Mouse (Mus musculus) hindbrain, embryonic 15.5 days (tissue): ENCODE results near the gene Olfr777. TPM values are rescaled to one million over a fixed set of nuclear protein-coding genes. Genes with fewer than 3 reads are reported as not detected.
"Not testable (repeated sequence)": the region's sequence is repeated elsewhere in the genome, so short reads cannot be mapped to it uniquely, and the experiment has no call there.

Experiments
- ATAC-seq: fragments of 200-750 bp; cut with Nextera tagmentation; 2 replicates; pipeline ENCODE4 v1.8.0; 2017; ENCODE audit warnings: low read depth, moderate number of reproducible peaks, moderate TSS enrichment; ENCODE audit not compliant: low FRiP score
- H3K27ac ChIP-seq: fragments of 300-500 bp; sonication (generic); replicated peaks from 2 replicates; pipeline ENCODE4 v1.5.1; 2015; ENCODE audit warnings: mild to moderate bottlenecking, inconsistent platforms
- H3K27me3 ChIP-seq: fragments of 300-500 bp; sonication (generic); 2 replicates; pipeline ENCODE4 v1.6.1; 2015; ENCODE audit warnings: control low read depth, inconsistent platforms
- H3K36me3 ChIP-seq: fragments of 300-500 bp; sonication (generic); 2 replicates; pipeline ENCODE4 v1.6.1; 2015; ENCODE audit warnings: control low read depth, inconsistent platforms
- H3K4me1 ChIP-seq: fragments of 300-500 bp; sonication (generic); replicated peaks from 2 replicates; pipeline ENCODE4 v1.6.1; 2015; ENCODE audit warnings: control low read depth, inconsistent platforms
- H3K4me2 ChIP-seq: fragments of 300-500 bp; sonication (generic); 2 replicates; pipeline ENCODE4 v1.6.1; 2015; ENCODE audit warnings: moderate library complexity, mild to moderate bottlenecking, inconsistent platforms
- H3K4me3 ChIP-seq: fragments of 300-500 bp; sonication (generic); 2 replicates; pipeline ENCODE4 v1.5.1; 2015; ENCODE audit warnings: mild to moderate bottlenecking, inconsistent platforms
- H3K9ac ChIP-seq: fragments of 300-500 bp; sonication (generic); 2 replicates; pipeline ENCODE4 v1.6.1; 2015; ENCODE audit warnings: inconsistent platforms
- H3K9me3 ChIP-seq: fragments of 300-500 bp; sonication (generic); 2 replicates; pipeline ENCODE4 v1.6.1; 2016; ENCODE audit warnings: control low read depth, inconsistent platforms
- WGBS: fragments of 180-500 bp; shearing (Covaris S2); methylation state at CpG from one replicate; pipeline ENCODE4 v1.1.7; 2015; 5-methylcytosine and 5-hydroxymethylcytosine counted together
- polyA plus RNA-seq: library from polyadenylated mRNA; unstranded; fragments of >200 nt; fragmentation: Nextera tagmentation; extraction: Ambion mirVana; gene quantifications from 2 replicates; pipeline ENCODE4 v1.2.1, GENCODE M21; 2015

Olfr777 gene
- not detected in 2 replicates for polyA plus RNA-seq

DNA sequence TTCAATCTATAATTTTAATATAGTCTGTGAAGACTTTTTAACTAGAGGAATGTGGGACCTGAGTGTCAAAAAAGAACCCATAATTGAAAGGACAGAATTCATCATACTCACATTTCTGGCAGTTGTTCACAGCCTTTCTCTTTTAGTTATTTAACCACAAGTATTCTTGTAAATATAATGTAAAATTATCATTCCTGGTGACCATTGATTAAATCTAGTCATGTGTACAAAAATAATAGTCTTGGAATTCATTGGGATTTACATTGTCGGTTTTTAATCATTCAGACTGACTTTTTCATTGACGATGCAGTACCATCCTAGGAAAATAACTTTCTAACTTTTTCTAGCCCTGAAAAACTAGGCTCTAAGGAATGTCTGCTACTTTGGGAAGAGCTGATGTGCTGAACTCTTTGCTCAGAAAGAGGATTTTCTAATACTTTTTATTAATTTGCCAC, at the start of gene Olfr777:
TSS of gene Olfr777 (minus strand) at position 405 of the 455 bp plus-strand sequence.
- H3K27ac ChIP-seq = no peak within 1 kb of the TSS
- H3K4me3 ChIP-seq = no peak within 1 kb of the TSS
- H3K27me3 ChIP-seq = no peaks in the 10 kb centered on the region
- no peaks in the 10 kb centered on the region for H3K9me3 ChIP-seq
- WGBS = 98% methylated on average over 2 of the region's 2 CpGs
- H3K36me3 ChIP-seq = no peaks in the 10 kb centered on the region
- H3K4me1 ChIP-seq = no peaks in the 10 kb centered on the region
- no peak within 1 kb of the TSS for H3K4me2 ChIP-seq
- H3K9ac ChIP-seq = no peak within 1 kb of the TSS
- no peak for ATAC-seq

DNA sequence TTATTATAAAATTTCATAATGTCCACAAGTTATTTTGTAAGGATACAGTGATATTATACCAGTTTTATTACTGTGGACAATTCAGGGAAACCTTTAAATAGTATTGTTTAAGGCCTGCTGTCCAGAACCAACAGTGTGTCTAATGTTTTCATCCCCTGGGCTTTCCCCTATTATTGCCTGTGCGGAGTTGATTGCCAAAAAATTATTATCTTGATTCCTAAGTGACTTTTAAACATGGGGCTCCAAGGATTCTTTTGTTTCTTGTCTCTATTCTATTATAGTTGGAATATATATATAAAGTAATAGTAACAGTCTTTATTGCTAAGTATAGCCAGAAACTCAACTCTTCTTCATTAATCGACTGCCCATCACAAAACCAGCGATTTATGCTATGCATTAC, 46.5 kb upstream of the Olfr777 start, which contains the start of gene Olfr780:
TSS of gene Olfr780 (plus strand) at position 301 of the 400 bp plus-strand sequence.
- WGBS = 89% methylated on average over 3 of the region's 3 CpGs
- Histone ChIP-seq H3K4me1 (no peaks in the 10 kb centered on the region), H3K4me3 (no peak within 1 kb of the TSS), H3K27ac (no peak within 1 kb of the TSS), H3K36me3 (no peaks in the 10 kb centered on the region), H3K27me3 (no peaks in the 10 kb centered on the region), H3K9ac (no peak within 1 kb of the TSS), H3K9me3 (no peaks in the 10 kb centered on the region), H3K4me2 (no peak within 1 kb of the TSS)
- no peak for ATAC-seq

- H3K4me2 ChIP-seq, H3K4me1 ChIP-seq, H3K9ac ChIP-seq, H3K9me3 ChIP-seq, ATAC-seq, H3K4me3 ChIP-seq, H3K27me3 ChIP-seq, H3K36me3 ChIP-seq, H3K27ac ChIP-seq: not testable (repeated sequence)
- 100% methylated on average over 1 of the region's 1 CpGs for WGBS
Observed at GRCm38 (mm10) chr10:129313521-129313920, 42.2 kb upstream of the Olfr777 start.

GRCm38 (mm10) chr10:129312973-129313372, 41.7 kb upstream of the Olfr777 start:
- H3K4me3 ChIP-seq, ATAC-seq, H3K27me3 ChIP-seq, H3K4me2 ChIP-seq, H3K27ac ChIP-seq, H3K36me3 ChIP-seq, H3K9ac ChIP-seq, H3K9me3 ChIP-seq, H3K4me1 ChIP-seq: not testable (repeated sequence)
- 75% methylated on average over 1 of the region's 1 CpGs for WGBS

DNA sequence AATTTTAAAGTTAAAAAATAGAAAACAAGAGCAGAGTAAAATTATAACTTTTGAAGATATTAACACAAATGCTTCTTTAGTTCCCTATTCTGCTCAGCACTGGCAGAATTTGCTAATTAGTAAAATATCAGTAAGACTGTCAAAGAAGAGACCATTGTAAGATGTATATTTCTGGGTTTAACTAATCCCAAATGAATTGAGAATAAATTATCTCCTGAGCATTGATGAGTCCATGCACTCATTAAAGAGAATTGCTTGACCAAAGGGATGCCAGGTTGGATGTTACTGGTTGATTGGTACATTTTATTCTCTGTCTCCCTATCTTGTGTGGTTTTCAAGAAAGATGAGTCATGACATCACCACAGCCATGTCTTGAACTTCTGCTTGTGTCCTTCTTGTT, 12.5 kb downstream of the Olfr777 start, which contains the start of gene Olfr776:
TSS of gene Olfr776 (plus strand) at position 301 of the 400 bp plus-strand sequence.
- Histone ChIP-seq H3K27ac (no peak within 1 kb of the TSS), H3K4me1 (no peaks in the 10 kb centered on the region), H3K9ac (no peak within 1 kb of the TSS), H3K36me3 (no peaks in the 10 kb centered on the region), H3K4me2 (no peak within 1 kb of the TSS), H3K27me3 (no peaks in the 10 kb centered on the region), H3K4me3 (no peak within 1 kb of the TSS), H3K9me3 (no peaks in the 10 kb centered on the region)
- ATAC-seq = no peak

DNA sequence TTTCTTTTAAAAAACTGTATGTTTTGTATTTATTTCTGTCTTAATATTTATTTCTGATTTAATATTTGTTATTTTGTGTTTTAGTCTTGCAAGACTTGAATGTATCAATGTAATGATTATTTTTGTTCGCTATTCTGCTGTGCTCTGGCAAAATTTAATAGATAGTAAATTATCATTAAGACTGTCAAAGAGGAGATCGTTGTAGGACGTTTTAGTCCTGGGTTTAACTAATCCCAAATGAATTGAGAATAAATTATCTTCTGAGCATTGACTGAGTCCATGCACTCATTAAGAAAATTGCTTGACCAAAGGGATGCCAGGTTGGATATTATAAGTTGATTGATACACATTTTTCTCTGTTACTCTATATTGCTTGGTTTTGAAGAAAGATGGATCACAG, 23.2 kb downstream of the Olfr777 start, which contains the start of gene Olfr775:
TSS of gene Olfr775 (plus strand) at position 301 of the 400 bp plus-strand sequence.
- H3K4me1 ChIP-seq = no peaks in the 10 kb centered on the region
- no peak within 1 kb of the TSS for H3K27ac ChIP-seq
- no peaks in the 10 kb centered on the region for H3K27me3 ChIP-seq
- no peaks in the 10 kb centered on the region for H3K9me3 ChIP-seq
- H3K4me2 ChIP-seq = no peak within 1 kb of the TSS
- H3K4me3 ChIP-seq = no peak within 1 kb of the TSS
- H3K9ac ChIP-seq = no peak within 1 kb of the TSS
- ATAC-seq = no peak
- 63% methylated on average over 3 of the region's 3 CpGs for WGBS
- H3K36me3 ChIP-seq = no peaks in the 10 kb centered on the region

DNA sequence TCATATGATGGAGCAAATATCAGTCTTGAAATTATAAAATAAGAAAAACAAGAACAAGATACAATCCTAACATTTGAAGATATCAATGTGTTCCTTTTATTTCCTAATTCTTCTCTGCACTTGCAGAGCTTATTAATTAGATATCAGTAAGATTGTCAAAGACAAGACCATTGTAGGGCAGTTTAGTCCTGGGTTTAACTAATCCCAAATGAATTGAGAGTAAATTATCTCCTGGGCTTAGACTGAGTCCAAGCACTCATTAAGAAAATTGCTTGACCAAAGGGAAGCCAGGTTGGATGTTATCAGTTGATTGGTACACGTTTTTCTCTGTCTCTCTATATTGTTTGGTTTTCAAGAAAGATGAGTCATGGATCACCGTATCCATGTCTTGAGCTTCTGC, 35.4 kb downstream of the Olfr777 start, which contains the start of gene Olfr774:
TSS of gene Olfr774 (plus strand) at position 301 of the 400 bp plus-strand sequence.
- Histone ChIP-seq H3K36me3 (no peaks in the 10 kb centered on the region), H3K4me1 (no peaks in the 10 kb centered on the region), H3K27ac (no peak within 1 kb of the TSS), H3K9me3 (no peaks in the 10 kb centered on the region), H3K9ac (no peak within 1 kb of the TSS), H3K4me3 (no peak within 1 kb of the TSS), H3K27me3 (no peaks in the 10 kb centered on the region), H3K4me2 (no peak within 1 kb of the TSS)
- WGBS = 81% methylated on average over 2 of the region's 2 CpGs
- no peak for ATAC-seq

DNA sequence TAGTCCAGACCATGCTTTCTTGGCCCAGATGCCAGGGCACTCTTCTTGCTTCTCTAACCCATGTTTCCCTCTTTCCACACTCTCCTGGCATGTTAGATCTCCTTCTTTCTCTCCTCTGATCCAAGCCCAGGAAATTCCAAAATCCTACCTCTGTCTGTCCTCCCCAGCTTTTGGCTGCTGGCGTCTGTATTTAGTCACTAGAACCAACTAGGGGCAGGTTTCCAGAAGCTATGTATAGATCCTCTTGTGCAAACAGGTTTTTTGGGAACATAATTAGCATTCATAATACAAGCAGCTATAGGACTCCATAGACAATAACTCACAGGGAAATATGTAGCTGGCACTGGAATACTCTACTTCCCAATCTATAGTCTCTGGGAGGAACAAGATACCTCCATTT, 40.5 kb downstream of the Olfr777 start:
- H3K27ac ChIP-seq = no peak overlapping the region
- no peak overlapping the region for H3K9ac ChIP-seq
- no peak for ATAC-seq
- H3K27me3 ChIP-seq = no peaks in the 10 kb centered on the region
- H3K4me1 ChIP-seq = no peaks in the 10 kb centered on the region
- 85% methylated on average over 1 of the region's 1 CpGs for WGBS
- H3K4me3 ChIP-seq = no peak overlapping the region
- no peaks in the 10 kb centered on the region for H3K9me3 ChIP-seq
- H3K4me2 ChIP-seq = no peak overlapping the region
- H3K36me3 ChIP-seq = no peaks in the 10 kb centered on the region

Other genes with a start within 250 kb of the Olfr777 start
- not detected in 2 replicates for gene Olfr764-ps1, start 231.6 kb downstream of the Olfr777 start, polyA plus RNA-seq
- not detected in 2 replicates for gene Olfr765, start 221.5 kb downstream of the Olfr777 start, polyA plus RNA-seq
- gene Olfr766-ps1, start 202.5 kb downstream of the Olfr777 start, polyA plus RNA-seq = not detected in 2 replicates
- not detected in 2 replicates for gene Olfr767, start 188.6 kb downstream of the Olfr777 start, polyA plus RNA-seq
- gene Olfr768, start 172.1 kb downstream of the Olfr777 start, polyA plus RNA-seq = not detected in 2 replicates
- gene Olfr769, start 153.6 kb downstream of the Olfr777 start, polyA plus RNA-seq = not detected in 2 replicates
- not detected in 2 replicates for gene Olfr770, start 132.5 kb downstream of the Olfr777 start, polyA plus RNA-seq
- gene Olfr771, start 106.7 kb downstream of the Olfr777 start, polyA plus RNA-seq = not detected in 2 replicates
- gene Olfr772, start 93.6 kb downstream of the Olfr777 start, polyA plus RNA-seq = not detected in 2 replicates
- not detected in 2 replicates for gene Olfr773, start 84.1 kb downstream of the Olfr777 start, polyA plus RNA-seq
- gene Olfr774, start 35.3 kb downstream of the Olfr777 start, polyA plus RNA-seq = not detected in 2 replicates
- not detected in 2 replicates for gene Olfr775, start 23.1 kb downstream of the Olfr777 start, polyA plus RNA-seq
- gene Olfr776, start 12.4 kb downstream of the Olfr777 start, polyA plus RNA-seq = not detected in 2 replicates
- gene Olfr780, start 46.6 kb upstream of the Olfr777 start, polyA plus RNA-seq = not detected in 2 replicates
- gene Olfr781, start 57.4 kb upstream of the Olfr777 start, polyA plus RNA-seq = not detected in 2 replicates
- not detected in 2 replicates for gene Olfr782, start 77.4 kb upstream of the Olfr777 start, polyA plus RNA-seq
- 0.13 and 0.16 TPM in 2 replicates for gene Olfr784, start 112.6 kb upstream of the Olfr777 start, polyA plus RNA-seq
- not detected in 2 replicates for gene Olfr785, start 133.9 kb upstream of the Olfr777 start, polyA plus RNA-seq
- not detected in 2 replicates for gene Olfr786, start 155.8 kb upstream of the Olfr777 start, polyA plus RNA-seq
- gene Olfr787, start 190.4 kb upstream of the Olfr777 start, polyA plus RNA-seq = not detected in 2 replicates
- not detected in 2 replicates for gene Olfr788, start 199.5 kb upstream of the Olfr777 start, polyA plus RNA-seq
- not detected in 2 replicates for gene Olfr789, start 213.3 kb upstream of the Olfr777 start, polyA plus RNA-seq
- not detected in 2 replicates for gene Olfr790, start 227.0 kb upstream of the Olfr777 start, polyA plus RNA-seq